In the genomic region with DNA sequence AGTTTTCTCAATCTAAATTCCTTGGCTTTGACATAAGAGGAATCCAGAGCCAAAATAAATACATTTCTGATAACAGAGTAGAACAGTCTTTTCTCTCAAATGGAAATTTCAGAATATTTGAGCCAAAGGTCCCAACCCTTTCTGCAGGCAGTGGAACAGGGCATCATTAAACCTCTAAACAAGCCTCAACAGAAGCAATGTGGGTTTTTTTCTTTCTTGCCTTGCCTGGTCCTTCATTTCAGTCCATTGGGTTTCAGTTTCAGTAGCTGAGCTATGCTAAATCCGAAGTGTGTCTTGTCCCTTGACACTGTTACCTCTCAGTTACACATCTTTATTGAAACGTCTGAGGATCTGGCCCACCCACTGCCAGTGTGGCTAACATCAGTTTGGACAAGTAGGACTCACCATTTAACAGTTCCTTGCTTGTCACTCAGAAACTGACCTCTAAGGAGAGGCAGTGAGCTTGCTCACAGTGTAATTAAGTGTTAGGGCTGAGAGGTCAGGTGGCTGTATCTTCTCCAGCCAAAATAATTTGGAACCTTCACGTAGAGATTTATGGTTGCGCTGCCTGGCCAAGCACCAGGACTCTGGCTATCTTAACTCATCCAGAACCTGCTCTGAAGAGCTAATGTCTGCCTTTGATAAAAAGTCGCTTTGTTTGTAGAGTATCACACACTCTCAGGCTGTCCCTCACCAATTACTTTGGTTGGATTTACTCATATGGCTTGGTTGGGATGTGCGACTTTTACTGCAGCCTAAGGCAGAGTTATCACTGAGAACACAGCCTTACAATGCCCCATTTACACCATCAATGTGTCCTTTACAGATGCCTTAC, we compare ENCODE assay signal across 17 mouse cellular contexts.
DNase-seq lines count a peak whose midpoint lies in the region; ATAC-seq and TF ChIP-seq lines count a peak whose summit lies in the region.
"Had no signal": no experiment of that assay in that cellular context is flagged by ENCODE, and none has a peak within 500 bp of the region (broad histone marks: within the 10 kb centered on the region; RNA-seq: fewer than 3 reads in every experiment).

No protein-coding gene starts in this region.

- H3K4me2 ChIP-seq in heart, embryonic 12.5 days: no peak overlapping the region
- H3K4me2 ChIP-seq in lung, embryonic 16.5 days (ENCODE audit: low read depth, low read length): no peak overlapping the region
- H3K4me2 ChIP-seq in liver, postnatal 0 days (ENCODE audit: low read depth, low read length): no peak overlapping the region
- H3K4me2 ChIP-seq: embryonic facial prominence, embryonic 13.5 days; intestine, embryonic 15.5 days; stomach, embryonic 15.5 days had no signal

- TF ChIP-seq EP300 in liver, postnatal 0 days (IDR thresholded peaks at IDR 0.05; ENCODE audit: low read depth): no peak

- H3K36me3 ChIP-seq in heart, embryonic 12.5 days: no peaks in the 10 kb centered on the region
- no peaks in the 10 kb centered on the region for H3K36me3 ChIP-seq in lung, embryonic 16.5 days (ENCODE audit: control insufficient read depth, insufficient read depth, low read length)
- H3K36me3 ChIP-seq in liver, postnatal 0 days (replicated peaks; ENCODE audit: insufficient read depth, low read length): no peaks in the 10 kb centered on the region
- H3K36me3 ChIP-seq: embryonic facial prominence, embryonic 13.5 days; forebrain, embryonic 10.5 days; intestine, embryonic 15.5 days; stomach, embryonic 15.5 days had no signal

- H3K9ac ChIP-seq in heart, embryonic 12.5 days: no peak overlapping the region
- H3K9ac ChIP-seq in lung, embryonic 16.5 days (ENCODE audit: low read length): no peak overlapping the region
- H3K9ac ChIP-seq in liver, postnatal 0 days (replicated peaks): no peak overlapping the region
- H3K9ac ChIP-seq: embryonic facial prominence, embryonic 13.5 days; intestine, embryonic 15.5 days; stomach, embryonic 15.5 days had no signal

- no peaks in the 10 kb centered on the region for H3K9me3 ChIP-seq in heart, embryonic 12.5 days (replicated peaks)
- no peaks in the 10 kb centered on the region for H3K9me3 ChIP-seq in lung, embryonic 16.5 days (ENCODE audit: control insufficient read depth, low read length)
- H3K9me3 ChIP-seq in liver, postnatal 0 days (ENCODE audit: low read length): no peaks in the 10 kb centered on the region
- H3K9me3 ChIP-seq: embryonic facial prominence, embryonic 13.5 days; forebrain, embryonic 10.5 days; intestine, embryonic 15.5 days; stomach, embryonic 15.5 days had no signal

- no peak for DNase-seq in heart, postnatal 25 days (ENCODE audit: low spot score)
- peak; percentile 28 for DNase-seq in adipocyte (ENCODE audit: low spot score)
- DNase-seq in heart, postnatal 10 days: peak; percentile 3 to 13
- DNase-seq in cerebellum, postnatal 4 days (ENCODE audit: low spot score in 2 of 2): no peak
- DNase-seq in testis, postnatal 14 days (ENCODE audit: low spot score): no peak
- DNase-seq in liver, postnatal 0 days: no peak
- DNase-seq: cerebellum, postnatal 25 days; gastrocnemius, postnatal 10 days; layer of hippocampus, adult 9-11 months; midbrain, embryonic 14.5 days; right cerebral cortex, adult 18-20 months had no signal

- intact Hi-C loops in heart, postnatal 25 days (cut with DNase I): no loop called here
- intact Hi-C loops in heart, postnatal 10 days (cut with DNase I): no loop called here

- ATAC-seq in heart, embryonic 12.5 days (ENCODE audit: insufficient number of reproducible peaks, low FRiP score): peak; percentile 45; the same call in 1 of the 2 replicates
- peak; percentile 73 for ATAC-seq in lung, embryonic 16.5 days (ENCODE audit: low read depth)
- no peak for ATAC-seq in liver, postnatal 0 days
- ATAC-seq: intestine, embryonic 15.5 days had no signal

- 43% methylated on average over 6 of the region's 6 CpGs for WGBS in heart, embryonic 12.5 days
- 36% methylated on average over 6 of the region's 6 CpGs for WGBS in lung, embryonic 16.5 days
- WGBS in liver, postnatal 0 days (ENCODE audit: insufficient replicate concordance): 50% methylated on average over 6 of the region's 6 CpGs

- peak overlapping the region; percentile 58 for H3K27ac ChIP-seq in heart, embryonic 12.5 days (ENCODE audit: poor library complexity, severe bottlenecking)
- peak overlapping the region; percentile 69 for H3K27ac ChIP-seq in lung, embryonic 16.5 days (ENCODE audit: low read length)
- H3K27ac ChIP-seq in liver, postnatal 0 days (ENCODE audit: low read depth): no peak overlapping the region
- H3K27ac ChIP-seq: embryonic facial prominence, embryonic 13.5 days; forebrain, embryonic 10.5 days; intestine, embryonic 15.5 days; stomach, embryonic 15.5 days had no signal

- no peaks in the 10 kb centered on the region for H3K27me3 ChIP-seq in heart, embryonic 12.5 days (replicated peaks)
- no peaks in the 10 kb centered on the region for H3K27me3 ChIP-seq in lung, embryonic 16.5 days (ENCODE audit: control insufficient read depth, insufficient read depth, low read depth, low read length)
- no peaks in the 10 kb centered on the region for H3K27me3 ChIP-seq in liver, postnatal 0 days (ENCODE audit: insufficient read depth, low read length)
- H3K27me3 ChIP-seq: embryonic facial prominence, embryonic 13.5 days; intestine, embryonic 15.5 days; stomach, embryonic 15.5 days had no signal

- no peak for TF ChIP-seq CTCF in liver, postnatal 0 days (IDR thresholded peaks at IDR 0.05; ENCODE audit: low read depth)

- peaks cover 11% of the 10 kb centered on the region for H3K4me1 ChIP-seq in heart, embryonic 12.5 days (replicated peaks)
- H3K4me1 ChIP-seq in lung, embryonic 16.5 days (replicated peaks; ENCODE audit: control insufficient read depth, insufficient read depth, low read length): peaks cover 13% of the 10 kb centered on the region
- H3K4me1 ChIP-seq in liver, postnatal 0 days (ENCODE audit: insufficient read depth): no peaks in the 10 kb centered on the region
- H3K4me1 ChIP-seq: embryonic facial prominence, embryonic 13.5 days; intestine, embryonic 15.5 days; stomach, embryonic 15.5 days had no signal

- H3K4me3 ChIP-seq in heart, embryonic 12.5 days: no peak overlapping the region
- no peak overlapping the region for H3K4me3 ChIP-seq in lung, embryonic 16.5 days (ENCODE audit: low read length)
- H3K4me3 ChIP-seq in liver, postnatal 0 days (ENCODE audit: low read depth, low read length): no peak overlapping the region
- H3K4me3 ChIP-seq: embryonic facial prominence, embryonic 13.5 days; forebrain, embryonic 10.5 days; intestine, embryonic 15.5 days; stomach, embryonic 15.5 days had no signal

Comparison
In these comparisons a context has a peak if more than half of its experiments do, and no peak if none do; other contexts are left out.
1. DNase-seq: peak in adipocyte (single experiment) and heart, postnatal 10 days (2 of 2); none in heart, postnatal 25 days (single experiment), cerebellum, postnatal 4 days (0 of 2), testis, postnatal 14 days (single experiment) and liver, postnatal 0 days (single experiment).